Mouse (Mus musculus): ENCODE measurements around the gene Gm4214.
"Not testable (repeated sequence)": the region's sequence is repeated elsewhere in the genome, so short reads cannot be mapped to it uniquely, and the experiment has no call there.

Gm4214 gene

DNA sequence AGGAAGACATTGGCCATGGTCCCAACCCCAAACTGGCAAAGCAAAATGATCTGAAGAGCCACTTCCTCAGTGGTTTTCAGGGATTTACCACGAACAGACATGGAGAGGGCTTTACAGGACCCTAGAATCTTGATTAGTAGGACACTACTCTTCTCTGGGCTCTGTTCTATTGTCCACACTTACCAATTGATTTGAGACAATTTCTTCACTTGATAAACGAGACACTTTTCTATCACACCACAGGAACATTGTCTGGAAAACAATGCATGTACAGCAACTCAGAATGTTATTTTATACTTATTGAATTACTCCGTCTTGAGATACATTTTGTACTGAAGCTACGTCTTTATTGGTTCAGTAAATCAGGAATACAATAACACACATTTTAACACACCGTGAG lies at the start of gene Gm4214:
Gene Gm4214 (minus strand): TSS at position 101 of the 400 bp plus-strand sequence.
- DNase-seq: not testable (repeated sequence)

GRCm38 (mm10) chr7:23019823-23020222 lies 35.4 kb upstream of the Gm4214 start, which contains the start of gene Gm4216:
Gene Gm4216 (minus strand): TSS chr7:23019923.
- not testable (repeated sequence) for DNase-seq

Data from cerebellum, adult 9-11 months (tissue).